ENCODE assay signal across 8 mouse cellular contexts in the genomic region with DNA sequence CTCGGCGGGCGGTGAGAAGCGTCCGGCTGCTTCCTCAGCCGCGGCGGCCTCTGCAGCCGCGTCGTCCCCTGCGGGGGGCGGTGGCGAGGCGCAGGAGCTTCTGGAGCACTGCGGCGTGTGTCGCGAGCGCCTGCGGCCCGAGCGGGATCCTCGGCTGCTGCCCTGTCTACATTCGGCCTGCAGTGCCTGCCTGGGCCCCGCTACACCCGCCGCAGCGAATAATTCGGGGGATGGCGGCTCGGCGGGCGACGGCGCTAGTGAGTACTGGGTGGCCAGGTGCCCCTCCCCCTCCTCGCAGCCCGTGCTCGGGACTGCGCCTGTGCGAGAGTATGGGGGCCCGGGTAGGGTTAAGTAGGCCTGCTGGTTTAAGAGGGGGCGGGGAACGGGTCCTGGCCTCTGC. TPM values are rescaled to one million over a fixed set of nuclear protein-coding genes. Genes with fewer than 3 reads are reported as not detected.
DNase-seq lines count a peak whose midpoint lies in the region; ATAC-seq and TF ChIP-seq lines count a peak whose summit lies in the region.

No protein-coding gene starts in this region.

- H3K4me2 ChIP-seq in heart, embryonic 12.5 days: peak overlapping the region; percentile 92
- H3K4me2 ChIP-seq in kidney, postnatal 0 days (ENCODE audit: low read length): peak overlapping the region; percentile 90
- peak overlapping the region; percentile 94 for H3K4me2 ChIP-seq in liver, embryonic 14.5 days (ENCODE audit: low read depth)
- H3K4me2 ChIP-seq in neural tube, embryonic 11.5 days (ENCODE audit: low read depth): peak overlapping the region; percentile 98
- peak overlapping the region; percentile 85 for H3K4me2 ChIP-seq in stomach, postnatal 0 days (replicated peaks; ENCODE audit: low read depth)

- under 1% methylated on average over 44 of the region's 44 CpGs for WGBS in heart, embryonic 12.5 days
- 1% methylated on average over 30 of the region's 44 CpGs for WGBS in kidney, postnatal 0 days
- WGBS in liver, embryonic 14.5 days (ENCODE audit: insufficient replicate concordance): under 1% methylated on average over 40 of the region's 44 CpGs
- under 1% methylated on average over 40 of the region's 44 CpGs for WGBS in neural tube, embryonic 11.5 days
- under 1% methylated on average over 38 of the region's 44 CpGs for WGBS in stomach, postnatal 0 days

- peak overlapping the region; percentile 100 for H3K4me3 ChIP-seq in embryonic fibroblast, embryonic 13.5 days (ENCODE audit: insufficient read depth, low read length)
- H3K4me3 ChIP-seq in heart, embryonic 12.5 days: peak overlapping the region; percentile 91
- H3K4me3 ChIP-seq in kidney, postnatal 0 days (replicated peaks; ENCODE audit: low read depth, low read length): peak overlapping the region; percentile 91
- H3K4me3 ChIP-seq in liver, embryonic 14.5 days (ENCODE audit: insufficient read depth in 1 of 2, low read depth in 2 of 2, low read length in 2 of 2): peak overlapping the region; percentile 78 to 87
- peak overlapping the region; percentile 95 for H3K4me3 ChIP-seq in neural tube, embryonic 11.5 days (ENCODE audit: low read depth, low read length)
- peak overlapping the region; percentile 92 for H3K4me3 ChIP-seq in stomach, postnatal 0 days (ENCODE audit: low read depth, low read length)

- 0 out of 2 replicates have a peak, but pooled peaks have one; percentile 7 for TF ChIP-seq POLR2A in embryonic fibroblast, embryonic 13.5 days (IDR thresholded peaks at IDR 0.05; ENCODE audit: low read depth, low read length)

- H3K36me3 ChIP-seq in heart, embryonic 12.5 days: peaks cover 45% of the 10 kb centered on the region
- H3K36me3 ChIP-seq in kidney, postnatal 0 days (ENCODE audit: insufficient read depth, low read length): peaks cover 32% of the 10 kb centered on the region
- H3K36me3 ChIP-seq in liver, embryonic 14.5 days (replicated peaks; ENCODE audit: control insufficient read depth, insufficient read depth, low read depth): peaks cover 43% of the 10 kb centered on the region
- peaks cover 34% of the 10 kb centered on the region for H3K36me3 ChIP-seq in neural tube, embryonic 11.5 days (ENCODE audit: control insufficient read depth, insufficient read depth, low read length)
- peaks cover 32% of the 10 kb centered on the region for H3K36me3 ChIP-seq in stomach, postnatal 0 days (ENCODE audit: control insufficient read depth, insufficient read depth, low read length)

- no peak for TF ChIP-seq CTCF in embryonic fibroblast, embryonic 13.5 days (IDR thresholded peaks at IDR 0.05; ENCODE audit: borderline replicate concordance, insufficient read depth, low read length)
- no peak for TF ChIP-seq CTCF in kidney, postnatal 0 days (IDR thresholded peaks at IDR 0.05; ENCODE audit: low read depth)
- peak; percentile 39 for TF ChIP-seq CTCF in liver, embryonic 14.5 days (IDR thresholded peaks at IDR 0.05; ENCODE audit: low read depth)
- peak; percentile 46 for TF ChIP-seq CTCF in stomach, postnatal 0 days (IDR thresholded peaks at IDR 0.05; ENCODE audit: low read depth)

- TF ChIP-seq EP300 in liver, embryonic 14.5 days (IDR thresholded peaks at IDR 0.05; ENCODE audit: low read depth): no peak
- no peak for TF ChIP-seq EP300 in stomach, postnatal 0 days (optimal IDR thresholded peaks at IDR 0.05)

- H3K9me3 ChIP-seq in heart, embryonic 12.5 days (replicated peaks): no peaks in the 10 kb centered on the region; the same call in 1 of the 2 replicates
- no peaks in the 10 kb centered on the region for H3K9me3 ChIP-seq in kidney, postnatal 0 days (replicated peaks; ENCODE audit: low read length)
- no peaks in the 10 kb centered on the region for H3K9me3 ChIP-seq in liver, embryonic 14.5 days (ENCODE audit: control insufficient read depth, low read length)
- H3K9me3 ChIP-seq in neural tube, embryonic 11.5 days (ENCODE audit: control insufficient read depth, low read length): no peaks in the 10 kb centered on the region
- no peaks in the 10 kb centered on the region for H3K9me3 ChIP-seq in stomach, postnatal 0 days (ENCODE audit: control insufficient read depth, low read length)

- peaks cover 2% of the 10 kb centered on the region; the same call in 1 of the 2 replicates for H3K4me1 ChIP-seq in embryonic fibroblast, embryonic 13.5 days (ENCODE audit: control insufficient read depth, insufficient read depth, low read length)
- H3K4me1 ChIP-seq in heart, embryonic 12.5 days (replicated peaks): peaks cover 20% of the 10 kb centered on the region
- peaks cover 12% of the 10 kb centered on the region; the same call in 1 of the 2 replicates for H3K4me1 ChIP-seq in kidney, postnatal 0 days (replicated peaks; ENCODE audit: insufficient read depth, low read length)
- peaks cover 14 to 20% of the 10 kb centered on the region in 2 experiments for H3K4me1 ChIP-seq in liver, embryonic 14.5 days (replicated peaks; ENCODE audit: control insufficient read depth in 2 of 2, insufficient read depth in 2 of 2, low read length in 1 of 2)
- peaks cover 13% of the 10 kb centered on the region for H3K4me1 ChIP-seq in neural tube, embryonic 11.5 days (ENCODE audit: control insufficient read depth, insufficient read depth, low read length)
- peaks cover 5% of the 10 kb centered on the region for H3K4me1 ChIP-seq in stomach, postnatal 0 days (replicated peaks; ENCODE audit: control insufficient read depth, insufficient read depth)

- H3K27me3 ChIP-seq in heart, embryonic 12.5 days (replicated peaks): no peaks in the 10 kb centered on the region
- H3K27me3 ChIP-seq in kidney, postnatal 0 days (ENCODE audit: insufficient read depth, low read length): no peaks in the 10 kb centered on the region
- no peaks in the 10 kb centered on the region for H3K27me3 ChIP-seq in liver, embryonic 14.5 days (ENCODE audit: control insufficient read depth, insufficient read depth, low read length)
- H3K27me3 ChIP-seq in neural tube, embryonic 11.5 days (ENCODE audit: control insufficient read depth, insufficient read depth, low read length): no peaks in the 10 kb centered on the region
- H3K27me3 ChIP-seq in stomach, postnatal 0 days (ENCODE audit: control insufficient read depth, insufficient read depth, low read length): no peaks in the 10 kb centered on the region

- peak; percentile 69 for DNase-seq in 416B (ENCODE audit: low read depth)
- peak; percentile 83 for DNase-seq in adrenal gland, postnatal 25 days
- DNase-seq in kidney, postnatal 0 days (ENCODE audit: low spot score): peak; percentile 82
- peak in 1 of 3 experiments; percentile 36 for DNase-seq in liver, embryonic 14.5 days (ENCODE audit: low read depth in 3 of 3, low spot score in 3 of 3)
- DNase-seq in neural tube, embryonic 11.5 days (ENCODE audit: low spot score): peak; percentile 78
- DNase-seq in stomach, postnatal 0 days (ENCODE audit: low spot score): peak; percentile 83

- peak overlapping the region; percentile 90 for H3K27ac ChIP-seq in embryonic fibroblast, embryonic 13.5 days (ENCODE audit: insufficient read depth, low read length)
- H3K27ac ChIP-seq in heart, embryonic 12.5 days (ENCODE audit: poor library complexity, severe bottlenecking): peak overlapping the region; percentile 99
- H3K27ac ChIP-seq in kidney, postnatal 0 days: peak overlapping the region; percentile 99
- peak overlapping the region; percentile 83 for H3K27ac ChIP-seq in liver, embryonic 14.5 days
- peak overlapping the region; percentile 99 for H3K27ac ChIP-seq in neural tube, embryonic 11.5 days (ENCODE audit: low read depth, low read length)
- H3K27ac ChIP-seq in stomach, postnatal 0 days (replicated peaks): peak overlapping the region; percentile 99

- peak overlapping the region; percentile 97 for H3K9ac ChIP-seq in heart, embryonic 12.5 days
- H3K9ac ChIP-seq in kidney, postnatal 0 days (ENCODE audit: low read depth, low read length): peak overlapping the region; percentile 94
- H3K9ac ChIP-seq in liver, embryonic 14.5 days (replicated peaks): peak overlapping the region; percentile 87
- H3K9ac ChIP-seq in neural tube, embryonic 11.5 days (ENCODE audit: low read length): peak overlapping the region; percentile 97
- peak overlapping the region; percentile 92 for H3K9ac ChIP-seq in stomach, postnatal 0 days (ENCODE audit: low read length)

- ATAC-seq in heart, embryonic 12.5 days (ENCODE audit: insufficient number of reproducible peaks, low FRiP score): peak; percentile 78
- ATAC-seq in kidney, postnatal 0 days (replicated peaks; ENCODE audit: low FRiP score, low read depth): peak; percentile 45
- peak; percentile 50 for ATAC-seq in liver, embryonic 14.5 days (ENCODE audit: insufficient read depth)
- peak; percentile 64 for ATAC-seq in neural tube, embryonic 11.5 days (ENCODE audit: insufficient read depth, low FRiP score, low TSS enrichment)
- peak; percentile 63 for ATAC-seq in stomach, postnatal 0 days (ENCODE audit: low FRiP score, low TSS enrichment)

RNA-seq across cellular contexts. Expression of gene Chmp2a, which starts 9.8 kb away (rescaled TPM):
- total RNA-seq in adrenal gland, postnatal 25 days (2021): 218 and 223 TPM in 2 replicates
- polyA plus RNA-seq in embryonic fibroblast, embryonic 13.5 days (2011; ENCODE audit: insufficient read length, low read depth, missing spikeins): 85.6 and 98.6 TPM in 2 replicates
- polyA plus RNA-seq in heart, embryonic 12.5 days (2016; fragmentation: Nextera tagmentation; extraction: Ambion mirVana): 127 and 131 TPM in 2 replicates
- 235 and 240 TPM in 2 replicates for polyA plus RNA-seq in kidney, postnatal 0 days (2015; fragmentation: Nextera tagmentation; extraction: Ambion mirVana)
- 42.5 and 92.3 TPM in 2 replicates for polyA plus RNA-seq in liver, embryonic 14.5 days (2012; rRNA removed)
- polyA plus RNA-seq in liver, embryonic 14.5 days (2014; fragmentation: Nextera tagmentation; extraction: Ambion mirVana): 133 and 136 TPM in 2 replicates
- 120 and 126 TPM in 2 replicates for polyA plus RNA-seq in neural tube, embryonic 11.5 days (2014; fragmentation: Nextera tagmentation; extraction: Ambion mirVana)
- 271 and 287 TPM in 2 replicates for polyA plus RNA-seq in stomach, postnatal 0 days (2015; fragmentation: Nextera tagmentation; extraction: Ambion mirVana)

RNA-seq across cellular contexts. Expression of gene Ube2m, which starts 13.3 kb away (rescaled TPM):
- 170 and 192 TPM in 2 replicates for total RNA-seq in adrenal gland, postnatal 25 days (2021)
- polyA plus RNA-seq in embryonic fibroblast, embryonic 13.5 days (2011; ENCODE audit: insufficient read length, low read depth, missing spikeins): 273 and 288 TPM in 2 replicates
- polyA plus RNA-seq in heart, embryonic 12.5 days (2016; fragmentation: Nextera tagmentation; extraction: Ambion mirVana): 160 and 170 TPM in 2 replicates
- polyA plus RNA-seq in kidney, postnatal 0 days (2015; fragmentation: Nextera tagmentation; extraction: Ambion mirVana): 123 and 134 TPM in 2 replicates
- 89.9 and 100 TPM in 2 replicates for polyA plus RNA-seq in liver, embryonic 14.5 days (2012; rRNA removed)
- polyA plus RNA-seq in liver, embryonic 14.5 days (2014; fragmentation: Nextera tagmentation; extraction: Ambion mirVana): 80.7 and 92.2 TPM in 2 replicates
- polyA plus RNA-seq in neural tube, embryonic 11.5 days (2014; fragmentation: Nextera tagmentation; extraction: Ambion mirVana): 189 and 194 TPM in 2 replicates
- 90.9 and 93.4 TPM in 2 replicates for polyA plus RNA-seq in stomach, postnatal 0 days (2015; fragmentation: Nextera tagmentation; extraction: Ambion mirVana)

RNA-seq across cellular contexts. Expression of gene Zbtb45, which starts 15.0 kb away (rescaled TPM):
- 15.3 and 16.1 TPM in 2 replicates for total RNA-seq in adrenal gland, postnatal 25 days (2021)
- 14.2 and 16.9 TPM in 2 replicates for polyA plus RNA-seq in embryonic fibroblast, embryonic 13.5 days (2011; ENCODE audit: insufficient read length, low read depth, missing spikeins)
- 16.2 and 18.7 TPM in 2 replicates for polyA plus RNA-seq in heart, embryonic 12.5 days (2016; fragmentation: Nextera tagmentation; extraction: Ambion mirVana)
- 17.4 and 17.5 TPM in 2 replicates for polyA plus RNA-seq in kidney, postnatal 0 days (2015; fragmentation: Nextera tagmentation; extraction: Ambion mirVana)
- polyA plus RNA-seq in liver, embryonic 14.5 days (2012; rRNA removed): 9.8 and 10.9 TPM in 2 replicates
- 10.5 and 13.4 TPM in 2 replicates for polyA plus RNA-seq in liver, embryonic 14.5 days (2014; fragmentation: Nextera tagmentation; extraction: Ambion mirVana)
- 30.7 and 33.5 TPM in 2 replicates for polyA plus RNA-seq in neural tube, embryonic 11.5 days (2014; fragmentation: Nextera tagmentation; extraction: Ambion mirVana)
- polyA plus RNA-seq in stomach, postnatal 0 days (2015; fragmentation: Nextera tagmentation; extraction: Ambion mirVana): 8.5 and 9.5 TPM in 2 replicates

RNA-seq across cellular contexts. Expression of gene Trim28, which starts 25.9 kb away (rescaled TPM):
- total RNA-seq in adrenal gland, postnatal 25 days (2021): 273 and 297 TPM in 2 replicates
- polyA plus RNA-seq in embryonic fibroblast, embryonic 13.5 days (2011; ENCODE audit: insufficient read length, low read depth, missing spikeins): 352 and 453 TPM in 2 replicates
- 221 and 228 TPM in 2 replicates for polyA plus RNA-seq in heart, embryonic 12.5 days (2016; fragmentation: Nextera tagmentation; extraction: Ambion mirVana)
- 195 and 197 TPM in 2 replicates for polyA plus RNA-seq in kidney, postnatal 0 days (2015; fragmentation: Nextera tagmentation; extraction: Ambion mirVana)
- 119 and 138 TPM in 2 replicates for polyA plus RNA-seq in liver, embryonic 14.5 days (2012; rRNA removed)
- polyA plus RNA-seq in liver, embryonic 14.5 days (2014; fragmentation: Nextera tagmentation; extraction: Ambion mirVana): 93.4 and 111 TPM in 2 replicates
- polyA plus RNA-seq in neural tube, embryonic 11.5 days (2014; fragmentation: Nextera tagmentation; extraction: Ambion mirVana): 512 and 523 TPM in 2 replicates
- polyA plus RNA-seq in stomach, postnatal 0 days (2015; fragmentation: Nextera tagmentation; extraction: Ambion mirVana): 93.7 and 105 TPM in 2 replicates

RNA-seq across cellular contexts. Expression of gene Slc27a5, which starts 26.8 kb away (rescaled TPM):
- total RNA-seq in adrenal gland, postnatal 25 days (2021): 6.2 TPM in 1 of 2 replicates, not detected in the other
- not detected in 2 replicates for polyA plus RNA-seq in embryonic fibroblast, embryonic 13.5 days (2011; ENCODE audit: insufficient read length, low read depth, missing spikeins)
- polyA plus RNA-seq in heart, embryonic 12.5 days (2016; fragmentation: Nextera tagmentation; extraction: Ambion mirVana): 0.22 TPM in 1 of 2 replicates, not detected in the other
- 0.07 and 0.11 TPM in 2 replicates for polyA plus RNA-seq in kidney, postnatal 0 days (2015; fragmentation: Nextera tagmentation; extraction: Ambion mirVana)
- polyA plus RNA-seq in liver, embryonic 14.5 days (2012; rRNA removed): 4.9 and 7.7 TPM in 2 replicates
- polyA plus RNA-seq in liver, embryonic 14.5 days (2014; fragmentation: Nextera tagmentation; extraction: Ambion mirVana): 10.1 and 10.7 TPM in 2 replicates
- polyA plus RNA-seq in neural tube, embryonic 11.5 days (2014; fragmentation: Nextera tagmentation; extraction: Ambion mirVana): not detected in 2 replicates
- 0.13 and 0.25 TPM in 2 replicates for polyA plus RNA-seq in stomach, postnatal 0 days (2015; fragmentation: Nextera tagmentation; extraction: Ambion mirVana)

Comparison
In these comparisons a context has a peak if more than half of its experiments do, and no peak if none do; other contexts are left out.
1. CTCF ChIP-seq: peak in liver, embryonic 14.5 days (single experiment) and stomach, postnatal 0 days (single experiment); none in embryonic fibroblast, embryonic 13.5 days (single experiment) and kidney, postnatal 0 days (single experiment).
2. Peak in every context shown above with its lines, with median percentiles within 50 percentile points of each other: H3K27ac ChIP-seq, H3K4me3 ChIP-seq, ATAC-seq, H3K4me2 ChIP-seq and H3K9ac ChIP-seq.